Comparison of ENCODE assay signal across 9 mouse cellular contexts in the genomic region with DNA sequence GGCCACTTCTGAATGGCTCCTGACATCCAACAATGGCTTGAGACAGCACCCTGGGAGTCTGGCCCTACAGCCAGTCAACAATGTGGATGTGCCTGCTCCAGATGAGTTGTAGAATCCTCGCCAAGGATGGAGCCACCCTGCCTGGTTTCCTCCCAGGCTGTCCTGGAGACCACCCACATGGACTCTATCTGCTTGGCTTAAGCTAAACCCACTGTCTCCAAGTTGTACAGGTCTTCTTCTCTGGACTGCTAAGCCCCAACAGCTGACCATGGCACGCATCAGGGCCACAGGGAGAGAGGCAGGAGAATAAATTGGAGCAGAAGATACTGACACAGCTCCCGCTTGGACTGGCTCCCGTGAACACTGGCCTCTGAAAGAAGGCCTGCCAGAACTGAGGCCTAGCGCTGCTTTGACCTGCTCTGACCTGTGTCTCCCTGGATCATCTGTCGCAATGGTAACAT. TPM values are rescaled to one million over a fixed set of nuclear protein-coding genes. Genes with fewer than 3 reads are reported as not detected.
A peak's percentile ranks its signal among the peaks of the same experiment; 100 is the strongest.
DNase-seq lines count a peak whose midpoint lies in the region; ATAC-seq lines count a peak whose summit lies in the region.
"Had no signal": no experiment of that assay in that cellular context is flagged by ENCODE, and none has a peak within 500 bp of the region (broad histone marks: within the 10 kb centered on the region; RNA-seq: fewer than 3 reads in every experiment).

No protein-coding gene starts in this region.

- ATAC-seq in midbrain, embryonic 16.5 days, result no peak
- ATAC-seq in stomach, embryonic 14.5 days (ENCODE audit: insufficient number of reproducible peaks, insufficient read depth, low FRiP score, low read depth), result peak; percentile 54; the same call in 1 of the 2 replicates

- no peaks in the 10 kb centered on the region for H3K9me3 ChIP-seq in midbrain, embryonic 10.5 days (replicated peaks)
- H3K9me3 ChIP-seq in midbrain, embryonic 16.5 days (replicated peaks; ENCODE audit: control insufficient read depth, low read length, poor library complexity, severe bottlenecking), result no peaks in the 10 kb centered on the region
- no peaks in the 10 kb centered on the region for H3K9me3 ChIP-seq in stomach, embryonic 14.5 days (ENCODE audit: control insufficient read depth, low read depth, low read length)

- H3K4me3 ChIP-seq in midbrain, embryonic 10.5 days, result no peak overlapping the region
- H3K4me3 ChIP-seq in midbrain, embryonic 16.5 days (ENCODE audit: low read depth, low read length), result no peak overlapping the region
- no peak overlapping the region for H3K4me3 ChIP-seq in stomach, embryonic 14.5 days (ENCODE audit: low read depth, low read length)

- WGBS in midbrain, embryonic 10.5 days, result 81% methylated on average over 6 of the region's 6 CpGs
- 74% methylated on average over 6 of the region's 6 CpGs for WGBS in midbrain, embryonic 16.5 days
- 77% methylated on average over 6 of the region's 6 CpGs for WGBS in stomach, embryonic 14.5 days

- H3K4me2 ChIP-seq in midbrain, embryonic 16.5 days (ENCODE audit: low read length), result no peak overlapping the region
- no peak overlapping the region for H3K4me2 ChIP-seq in stomach, embryonic 14.5 days (replicated peaks; ENCODE audit: low read depth, low read length)

- H3K36me3 ChIP-seq in midbrain, embryonic 10.5 days, result no peaks in the 10 kb centered on the region
- H3K36me3 ChIP-seq in midbrain, embryonic 16.5 days (ENCODE audit: control insufficient read depth, insufficient read depth, low read length), result no peaks in the 10 kb centered on the region
- no peaks in the 10 kb centered on the region for H3K36me3 ChIP-seq in stomach, embryonic 14.5 days (ENCODE audit: control insufficient read depth, insufficient read depth, low read length)

- DNase-seq in midbrain, embryonic 10.5 days (ENCODE audit: low spot score), result no peak
- DNase-seq in cerebellum, adult 8-10 months, result peak; percentile 36
- peak; percentile 72 to 80 for DNase-seq in gastrocnemius, postnatal 36 days
- no peak for DNase-seq in T-cell, adult 2 months (ENCODE audit: low spot score)
- no peak for DNase-seq in spleen, adult 12 weeks (ENCODE audit: low spot score)
- DNase-seq in layer of hippocampus, adult 8-10 months (ENCODE audit: low spot score in 2 of 2), result no peak

- peaks cover 15% of the 10 kb centered on the region for H3K4me1 ChIP-seq in midbrain, embryonic 10.5 days
- no peaks in the 10 kb centered on the region for H3K4me1 ChIP-seq in midbrain, embryonic 16.5 days (ENCODE audit: control insufficient read depth, insufficient read depth, low read length)
- H3K4me1 ChIP-seq in stomach, embryonic 14.5 days (ENCODE audit: control insufficient read depth, insufficient read depth, low read length), result peaks cover 10% of the 10 kb centered on the region

- 0 out of 2 replicates have a peak overlapping the region, but pooled peaks have one; percentile 63 for H3K27ac ChIP-seq in midbrain, embryonic 10.5 days (replicated peaks)
- H3K27ac ChIP-seq in midbrain, embryonic 16.5 days (ENCODE audit: low read length), result no peak overlapping the region
- peak overlapping the region; percentile 79 for H3K27ac ChIP-seq in stomach, embryonic 14.5 days (ENCODE audit: low read length)

- H3K9ac ChIP-seq in midbrain, embryonic 16.5 days (ENCODE audit: low read depth, low read length), result no peak overlapping the region
- no peak overlapping the region for H3K9ac ChIP-seq in stomach, embryonic 14.5 days (replicated peaks; ENCODE audit: low read depth, low read length)

- intact Hi-C loops in gastrocnemius, postnatal 36 days (cut with DNase I), result no loop called here

- H3K27me3 ChIP-seq in midbrain, embryonic 10.5 days (ENCODE audit: low read depth, poor library complexity, severe bottlenecking), result no peaks in the 10 kb centered on the region
- no peaks in the 10 kb centered on the region for H3K27me3 ChIP-seq in midbrain, embryonic 16.5 days (ENCODE audit: control insufficient read depth, insufficient read depth, low read depth, low read length)
- no peaks in the 10 kb centered on the region for H3K27me3 ChIP-seq in stomach, embryonic 14.5 days (ENCODE audit: control insufficient read depth, insufficient read depth, low read length)
- H3K27me3 ChIP-seq: Patski had no signal

RNA-seq across cellular contexts. Expression of gene Fosl2, which starts 32.6 kb away (rescaled TPM):
- polyA plus RNA-seq in midbrain, embryonic 10.5 days (2016; fragmentation: Nextera tagmentation; extraction: Ambion mirVana), result 0.40 and 0.41 TPM in 2 replicates
- polyA plus RNA-seq in midbrain, embryonic 16.5 days (2015; fragmentation: Nextera tagmentation; extraction: Ambion mirVana), result 0.37 and 0.55 TPM in 2 replicates
- total RNA-seq in gastrocnemius, postnatal 36 days (2021), result 10 to 100 TPM in 1 of 2 experiments, 1 to 10 TPM in 1; 9.0 to 16.5 TPM
- 15.8 and 16.5 TPM in 2 replicates for polyA plus RNA-seq in stomach, embryonic 14.5 days (2014; fragmentation: Nextera tagmentation; extraction: Ambion mirVana)
- 10 to 100 TPM; 42.6 to 75.6 (median 59.2) TPM for total RNA-seq in layer of hippocampus, adult 8-10 months (2022)

Comparison
In these comparisons a context has a peak if more than half of its experiments do, and no peak if none do; other contexts are left out.
1. DNase-seq: peak in cerebellum, adult 8-10 months (single experiment) and gastrocnemius, postnatal 36 days (2 of 2); none in midbrain, embryonic 10.5 days (single experiment), T-cell, adult 2 months (single experiment), spleen, adult 12 weeks (single experiment) and layer of hippocampus, adult 8-10 months (0 of 2).
2. RNA of gene Fosl2, which starts 32.6 kb away (polyA plus RNA-seq): 15.8 to 16.5 TPM in stomach, embryonic 14.5 days; 0.37 to 0.55 TPM in midbrain, embryonic 16.5 days and 0.40 to 0.41 TPM in midbrain, embryonic 10.5 days; every median in the first group is over 10 times any median in the second.